Mouse (Mus musculus) liver, adult 2 months (tissue): Measurements from ENCODE around the gene 4931428L18Rik.

Source experiments
- CTCF ChIP-seq: fragments of 200-500 bp; IDR thresholded peaks from 2 replicates; pipeline ENCODE4 v1.5.1; 2011; ENCODE audit warnings: low read depth, low read length, control low read depth
- POLR2A ChIP-seq: fragments of 200-500 bp; IDR thresholded peaks from 2 replicates; pipeline ENCODE4 v1.6.1; 2011; ENCODE audit warnings: low read length, control low read depth; ENCODE audit not compliant: insufficient read depth; ENCODE audit errors: extremely low read depth

GRCm38 (mm10) chr1:31152799-31153426 is 69.6 kb downstream of the 4931428L18Rik start:
- no peak for TF ChIP-seq POLR2A
- TF ChIP-seq CTCF: peak; percentile 69
